Mouse (Mus musculus): ENCODE results near the gene Sfmbt2. TPM values are rescaled to one million over a fixed set of nuclear protein-coding genes. Genes with fewer than 3 reads are reported as not detected.

The Sfmbt2 gene
- total and polyA plus RNA-seq, 3 experiments: 25.0 to 79.8 (median 26.8) TPM

- Histone ChIP-seq H3K4me3 (ENCODE audit: low read depth, low read length) (no peak overlapping the region), H3K27me3 (ENCODE audit: insufficient read depth, low read length) (no peaks in the 10 kb centered on the region), H3K9me3 (replicated peaks) (no peaks in the 10 kb centered on the region), H3K4me1 (ENCODE audit: insufficient read depth, low read depth, low read length) (no peaks in the 10 kb centered on the region), H3K36me3 (replicated peaks) (peaks cover 62% of the 10 kb centered on the region)
- ATAC-seq (ENCODE audit: extremely low read depth, insufficient number of reproducible peaks, low FRiP score, poor library complexity, severe bottlenecking) (no peak), DNase-seq (ENCODE audit: low spot score) (no peak)
- TF ChIP-seq GATA1 (IDR thresholded peaks at IDR 0.05; ENCODE audit: borderline replicate concordance, low read length) (no peak), GATA2 (IDR thresholded peaks at IDR 0.05; ENCODE audit: borderline replicate concordance, low read depth, low read length) (no peak), TAL1 (conservative IDR thresholded peaks at IDR 0.05; ENCODE audit: low read depth, low read length) (no peak), CTCF (IDR thresholded peaks at IDR 0.05; ENCODE audit: low read depth, low read length) (no peak), POLR2AphosphoS5 (IDR thresholded peaks at IDR 0.05; ENCODE audit: insufficient replicate concordance, low read depth, low read length) (no peak)
Observed at GRCm38 (mm10) chr2:10441811-10442210, 71.5 kb downstream of the Sfmbt2 start.

- Histone ChIP-seq H3K9me3 (replicated peaks) (no peaks in the 10 kb centered on the region), H3K27me3 (ENCODE audit: insufficient read depth, low read length) (no peaks in the 10 kb centered on the region), H3K4me1 (ENCODE audit: insufficient read depth, low read depth, low read length) (no peaks in the 10 kb centered on the region), H3K4me3 (ENCODE audit: low read depth, low read length) (no peak overlapping the region), H3K36me3 (replicated peaks) (peaks cover 75% of the 10 kb centered on the region)
- no peak for ATAC-seq (ENCODE audit: extremely low read depth, insufficient number of reproducible peaks, low FRiP score, poor library complexity, severe bottlenecking)
- no peak for TF ChIP-seq POLR2AphosphoS5 (IDR thresholded peaks at IDR 0.05; ENCODE audit: insufficient replicate concordance, low read depth, low read length)
- no peak for TF ChIP-seq GATA1 (IDR thresholded peaks at IDR 0.05; ENCODE audit: borderline replicate concordance, low read length)
- no peak for TF ChIP-seq GATA2 (IDR thresholded peaks at IDR 0.05; ENCODE audit: borderline replicate concordance, low read depth, low read length)
- TF ChIP-seq TAL1 (conservative IDR thresholded peaks at IDR 0.05; ENCODE audit: low read depth, low read length): no peak
- no peak for DNase-seq (ENCODE audit: low spot score)
Observed at GRCm38 (mm10) chr2:10453577-10453976, 83.3 kb downstream of the Sfmbt2 start.

GRCm38 (mm10) chr2:10458309-10458708, 88.0 kb downstream of the Sfmbt2 start:
- Histone ChIP-seq H3K4me3 (ENCODE audit: low read depth, low read length) (no peak overlapping the region), H3K27me3 (ENCODE audit: insufficient read depth, low read length) (no peaks in the 10 kb centered on the region), H3K4me1 (ENCODE audit: insufficient read depth, low read depth, low read length) (no peaks in the 10 kb centered on the region), H3K36me3 (replicated peaks) (peaks cover 74% of the 10 kb centered on the region), H3K9me3 (replicated peaks) (no peaks in the 10 kb centered on the region)
- no peak for DNase-seq (ENCODE audit: low spot score)
- no peak for ATAC-seq (ENCODE audit: extremely low read depth, insufficient number of reproducible peaks, low FRiP score, poor library complexity, severe bottlenecking)
- TF ChIP-seq CTCF (IDR thresholded peaks at IDR 0.05; ENCODE audit: low read depth, low read length): no peak
- no peak for TF ChIP-seq POLR2AphosphoS5 (IDR thresholded peaks at IDR 0.05; ENCODE audit: insufficient replicate concordance, low read depth, low read length)
- no peak for TF ChIP-seq GATA2 (IDR thresholded peaks at IDR 0.05; ENCODE audit: borderline replicate concordance, low read depth, low read length)
- TF ChIP-seq TAL1 (conservative IDR thresholded peaks at IDR 0.05; ENCODE audit: low read depth, low read length): no peak
- no peak for TF ChIP-seq GATA1 (IDR thresholded peaks at IDR 0.05; ENCODE audit: borderline replicate concordance, low read length)

GRCm38 (mm10) chr2:10516516-10516915, 146.2 kb downstream of the Sfmbt2 start:
- Histone ChIP-seq H3K36me3 (replicated peaks) (peaks cover 31% of the 10 kb centered on the region), H3K27me3 (ENCODE audit: insufficient read depth, low read length) (no peaks in the 10 kb centered on the region), H3K9me3 (replicated peaks) (no peaks in the 10 kb centered on the region), H3K4me3 (ENCODE audit: low read depth, low read length) (no peak overlapping the region), H3K4me1 (ENCODE audit: insufficient read depth, low read depth, low read length) (no peaks in the 10 kb centered on the region)
- DNase-seq (ENCODE audit: low spot score) (no peak), ATAC-seq (ENCODE audit: extremely low read depth, insufficient number of reproducible peaks, low FRiP score, poor library complexity, severe bottlenecking) (no peak)
- TF ChIP-seq GATA2 (IDR thresholded peaks at IDR 0.05; ENCODE audit: borderline replicate concordance, low read depth, low read length): no peak
- no peak for TF ChIP-seq GATA1 (IDR thresholded peaks at IDR 0.05; ENCODE audit: borderline replicate concordance, low read length)
- TF ChIP-seq TAL1 (conservative IDR thresholded peaks at IDR 0.05; ENCODE audit: low read depth, low read length): no peak

GRCm38 (mm10) chr2:10521719-10522415, 151.6 kb downstream of the Sfmbt2 start:
- DNase-seq (ENCODE audit: low spot score) (no peak), ATAC-seq (ENCODE audit: extremely low read depth, insufficient number of reproducible peaks, low FRiP score, poor library complexity, severe bottlenecking) (no peak)
- Histone ChIP-seq H3K36me3 (replicated peaks) (peaks cover 36% of the 10 kb centered on the region), H3K9me3 (replicated peaks) (no peaks in the 10 kb centered on the region), H3K27me3 (ENCODE audit: insufficient read depth, low read length) (no peaks in the 10 kb centered on the region), H3K4me1 (ENCODE audit: insufficient read depth, low read depth, low read length) (no peaks in the 10 kb centered on the region), H3K4me3 (ENCODE audit: low read depth, low read length) (no peak overlapping the region)
- TF ChIP-seq POLR2AphosphoS5 (IDR thresholded peaks at IDR 0.05; ENCODE audit: insufficient replicate concordance, low read depth, low read length) (no peak), CTCF (IDR thresholded peaks at IDR 0.05; ENCODE audit: low read depth, low read length) (no peak), GATA1 (IDR thresholded peaks at IDR 0.05; ENCODE audit: borderline replicate concordance, low read length) (no peak), GATA2 (IDR thresholded peaks at IDR 0.05; ENCODE audit: borderline replicate concordance, low read depth, low read length) (no peak), TAL1 (conservative IDR thresholded peaks at IDR 0.05; ENCODE audit: low read depth, low read length) (no peak)

GRCm38 (mm10) chr2:10525622-10526021, 155.3 kb downstream of the Sfmbt2 start:
- TF ChIP-seq TAL1 (conservative IDR thresholded peaks at IDR 0.05; ENCODE audit: low read depth, low read length): no peak
- no peak for TF ChIP-seq GATA2 (IDR thresholded peaks at IDR 0.05; ENCODE audit: borderline replicate concordance, low read depth, low read length)
- TF ChIP-seq CTCF (IDR thresholded peaks at IDR 0.05; ENCODE audit: low read depth, low read length): no peak
- no peak for TF ChIP-seq POLR2AphosphoS5 (IDR thresholded peaks at IDR 0.05; ENCODE audit: insufficient replicate concordance, low read depth, low read length)
- ATAC-seq (ENCODE audit: extremely low read depth, insufficient number of reproducible peaks, low FRiP score, poor library complexity, severe bottlenecking): no peak
- no peaks in the 10 kb centered on the region for H3K9me3 ChIP-seq (replicated peaks)

More at GRCm38 (mm10) chr2:10525622-10526021, 155.3 kb downstream of the Sfmbt2 start:
- peaks cover 42% of the 10 kb centered on the region for H3K36me3 ChIP-seq (replicated peaks)
- H3K27me3 ChIP-seq (ENCODE audit: insufficient read depth, low read length): no peaks in the 10 kb centered on the region
- no peak for DNase-seq (ENCODE audit: low spot score)
- no peak overlapping the region for H3K4me3 ChIP-seq (ENCODE audit: low read depth, low read length)
- H3K4me1 ChIP-seq (ENCODE audit: insufficient read depth, low read depth, low read length): no peaks in the 10 kb centered on the region

All from G1E (cell line).